Mouse (Mus musculus) forebrain, embryonic 11.5 days (tissue): ENCODE results near the gene Tnni1. TPM values are rescaled to one million over a fixed set of nuclear protein-coding genes. Genes with fewer than 3 reads are reported as not detected.

Source experiments
- ATAC-seq: fragments of 200-750 bp; cut with Nextera tagmentation; replicated peaks from 2 replicates; pipeline ENCODE4 v1.8.0; 2017; ENCODE audit warnings: moderate TSS enrichment; ENCODE audit not compliant: low FRiP score
- DNase-seq: peaks from one replicate; pipeline ENCODE4 v3.0.0-alpha.2; 2017; ENCODE audit warnings: low spot score
- H3K27ac ChIP-seq: fragments of 300-500 bp; sonication (generic); 2 replicates; pipeline ENCODE4 v1.5.1; 2014; ENCODE audit warnings: low read depth, low read length
- H3K27me3 ChIP-seq: fragments of 300-500 bp; sonication (generic); 2 replicates; pipeline ENCODE4 v1.6.1; 2014; ENCODE audit warnings: mild to moderate bottlenecking, low read length, mixed read lengths; ENCODE audit not compliant: control insufficient read depth, insufficient read depth
- H3K36me3 ChIP-seq: fragments of 300-500 bp; sonication (generic); 2 replicates; pipeline ENCODE4 v1.6.1; 2014; ENCODE audit warnings: mild to moderate bottlenecking, low read length, moderate library complexity, mixed read lengths; ENCODE audit not compliant: control insufficient read depth, insufficient read depth
- H3K4me1 ChIP-seq: fragments of 300-500 bp; sonication (generic); replicated peaks from 2 replicates; pipeline ENCODE4 v1.6.1; 2014; ENCODE audit warnings: low read length, mixed read lengths; ENCODE audit not compliant: control insufficient read depth, insufficient read depth
- H3K4me2 ChIP-seq: fragments of 300-500 bp; sonication (generic); 2 replicates; pipeline ENCODE4 v1.6.1; 2014; ENCODE audit warnings: low read depth, mild to moderate bottlenecking, low read length, moderate library complexity, mixed read lengths; ENCODE audit not compliant: severe bottlenecking
- H3K4me3 ChIP-seq: fragments of 300-500 bp; sonication (generic); 2 replicates; pipeline ENCODE4 v1.5.1; 2014; ENCODE audit warnings: low read depth, low read length
- H3K9ac ChIP-seq: fragments of 300-500 bp; sonication (generic); 2 replicates; pipeline ENCODE4 v1.6.1; 2014; ENCODE audit warnings: low read length
- H3K9me3 ChIP-seq: fragments of 300-500 bp; sonication (generic); 2 replicates; pipeline ENCODE4 v1.6.1; 2016; ENCODE audit warnings: low read length, mixed read lengths; ENCODE audit not compliant: control insufficient read depth
- WGBS: fragments of 180-500 bp; shearing (Covaris S2); extraction: QIAGEN DNeasy Blood & Tissue Kit; methylation state at CpG from one replicate; pipeline ENCODE4 v1.1.7; 2014; 5-methylcytosine and 5-hydroxymethylcytosine counted together
- polyA plus RNA-seq: library from polyadenylated mRNA; unstranded; fragments of >200 nt; fragmentation: Nextera tagmentation; extraction: Ambion mirVana; gene quantifications from 2 replicates; pipeline ENCODE4 v1.2.1, GENCODE M21; 2014

Tnni1 gene
- polyA plus RNA-seq, 1 experiment from 2014 or later: 0.65 TPM

- Histone ChIP-seq H3K27me3 (no peaks in the 10 kb centered on the region), H3K27ac (no peak overlapping the region), H3K4me1 (peaks cover 2% of the 10 kb centered on the region; the same call in 1 of the 2 replicates), H3K36me3 (no peaks in the 10 kb centered on the region; the same call in 1 of the 2 replicates), H3K9me3 (no peaks in the 10 kb centered on the region), H3K4me3 (no peak overlapping the region), H3K9ac (no peak overlapping the region), H3K4me2 (no peak overlapping the region)
- 77% methylated on average over 8 of the region's 8 CpGs for WGBS
- ATAC-seq: no peak
- no peak for DNase-seq
These were observed 7.7 kb upstream of the Tnni1 start for GRCm38 (mm10) chr1:135771573-135771970.

GRCm38 (mm10) chr1:135776596-135776995 lies 2.6 kb upstream of the Tnni1 start:
- Histone ChIP-seq H3K27me3 (no peaks in the 10 kb centered on the region), H3K9me3 (no peaks in the 10 kb centered on the region), H3K4me3 (no peak overlapping the region), H3K4me1 (no peaks in the 10 kb centered on the region; the same call in 1 of the 2 replicates), H3K27ac (no peak overlapping the region), H3K9ac (no peak overlapping the region), H3K4me2 (no peak overlapping the region), H3K36me3 (no peaks in the 10 kb centered on the region)
- no peak for DNase-seq
- no peak for ATAC-seq

GRCm38 (mm10) chr1:135777046-135777445 lies 2.2 kb upstream of the Tnni1 start:
- Histone ChIP-seq H3K4me2 (no peak overlapping the region), H3K9me3 (no peaks in the 10 kb centered on the region), H3K4me1 (no peaks in the 10 kb centered on the region; the same call in 1 of the 2 replicates), H3K27ac (no peak overlapping the region), H3K9ac (no peak overlapping the region), H3K36me3 (no peaks in the 10 kb centered on the region), H3K4me3 (no peak overlapping the region), H3K27me3 (no peaks in the 10 kb centered on the region)
- 93% methylated on average over 1 of the region's 1 CpGs for WGBS
- ATAC-seq (no peak), DNase-seq (no peak)

- Histone ChIP-seq H3K27me3 (no peaks in the 10 kb centered on the region), H3K9ac (no peak overlapping the region)
- WGBS: 56% methylated on average over 4 of the region's 4 CpGs
These were observed 1.4 kb downstream of the Tnni1 start for GRCm38 (mm10) chr1:135780649-135781048.

GRCm38 (mm10) chr1:135781220-135781619 lies 2.0 kb downstream of the Tnni1 start:
- no peak overlapping the region for H3K27ac ChIP-seq
- DNase-seq (peak; percentile 88), ATAC-seq (0 out of 2 replicates have a peak, but pooled peaks have one; percentile 55)
- H3K27me3 ChIP-seq: no peaks in the 10 kb centered on the region
- no peak overlapping the region for H3K9ac ChIP-seq
- no peak overlapping the region for H3K4me2 ChIP-seq
- peaks cover 3% of the 10 kb centered on the region; the same call in 1 of the 2 replicates for H3K4me1 ChIP-seq
- WGBS: 17% methylated on average over 13 of the region's 13 CpGs
- H3K9me3 ChIP-seq: no peaks in the 10 kb centered on the region
- no peak overlapping the region for H3K4me3 ChIP-seq
- H3K36me3 ChIP-seq: no peaks in the 10 kb centered on the region

More at GRCm38 (mm10) chr1:135780649-135781048, 1.4 kb downstream of the Tnni1 start:
- ATAC-seq (no peak), DNase-seq (no peak)
- Histone ChIP-seq H3K27ac (no peak overlapping the region), H3K36me3 (no peaks in the 10 kb centered on the region), H3K4me1 (peaks cover 3% of the 10 kb centered on the region; the same call in 1 of the 2 replicates), H3K4me3 (no peak overlapping the region), H3K9me3 (no peaks in the 10 kb centered on the region), H3K4me2 (no peak overlapping the region)

GRCm38 (mm10) chr1:135782816-135783215 lies 3.6 kb downstream of the Tnni1 start:
- WGBS: 35% methylated on average over 10 of the region's 10 CpGs
- H3K4me2 ChIP-seq: no peak overlapping the region
- H3K27me3 ChIP-seq: no peaks in the 10 kb centered on the region
- H3K4me3 ChIP-seq: no peak overlapping the region
- DNase-seq (no peak), ATAC-seq (no peak)
- no peaks in the 10 kb centered on the region for H3K36me3 ChIP-seq
- peaks cover 3% of the 10 kb centered on the region; the same call in 1 of the 2 replicates for H3K4me1 ChIP-seq
- H3K9me3 ChIP-seq: no peaks in the 10 kb centered on the region
- no peak overlapping the region for H3K27ac ChIP-seq
- no peak overlapping the region for H3K9ac ChIP-seq

- Histone ChIP-seq H3K4me3 (no peak overlapping the region), H3K4me1 (0 out of 2 replicates have a peak, but pooled peaks cover 3% of the 10 kb centered on the region), H3K4me2 (no peak overlapping the region), H3K9me3 (no peaks in the 10 kb centered on the region), H3K27ac (no peak overlapping the region), H3K36me3 (no peaks in the 10 kb centered on the region), H3K9ac (no peak overlapping the region), H3K27me3 (no peaks in the 10 kb centered on the region)
- 52% methylated on average over 3 of the region's 3 CpGs for WGBS
- 0 out of 2 replicates have a peak, but pooled peaks have one; percentile 33 for ATAC-seq
- DNase-seq: peak; percentile 87
These were observed 8.6 kb downstream of the Tnni1 start for GRCm38 (mm10) chr1:135787799-135788198.

GRCm38 (mm10) chr1:135788708-135789107 lies 9.5 kb downstream of the Tnni1 start:
- H3K27me3 ChIP-seq: 0 out of 2 replicates have a peak, but pooled peaks cover 3% of the 10 kb centered on the region
- WGBS: 51% methylated on average over 10 of the region's 10 CpGs
- H3K9me3 ChIP-seq: no peaks in the 10 kb centered on the region
- H3K27ac ChIP-seq: no peak overlapping the region
- H3K4me1 ChIP-seq: peaks cover 3% of the 10 kb centered on the region; the same call in 1 of the 2 replicates
- no peak overlapping the region for H3K4me3 ChIP-seq
- DNase-seq: no peak
- no peak overlapping the region for H3K4me2 ChIP-seq
- H3K9ac ChIP-seq: no peak overlapping the region
- ATAC-seq: no peak
- no peaks in the 10 kb centered on the region for H3K36me3 ChIP-seq

- no peaks in the 10 kb centered on the region for H3K9me3 ChIP-seq
- DNase-seq: peak; percentile 88
- H3K27me3 ChIP-seq: 0 out of 2 replicates have a peak, but pooled peaks cover 3% of the 10 kb centered on the region
- no peak overlapping the region for H3K9ac ChIP-seq
- WGBS: 10% methylated on average over 5 of the region's 5 CpGs
- no peaks in the 10 kb centered on the region for H3K36me3 ChIP-seq
- peaks cover 3% of the 10 kb centered on the region; the same call in 1 of the 2 replicates for H3K4me1 ChIP-seq
- H3K4me2 ChIP-seq: no peak overlapping the region
- no peak overlapping the region for H3K4me3 ChIP-seq
- H3K27ac ChIP-seq: no peak overlapping the region
- ATAC-seq: 0 out of 2 replicates have a peak, but pooled peaks have one; percentile 36
These were observed 10.6 kb downstream of the Tnni1 start for GRCm38 (mm10) chr1:135789815-135790214.
